Mouse (Mus musculus): ENCODE measurements at regions not wholly inside any gene's neighbourhood (a gene's known extent, or its start where the extent isn't known, plus 50 kb on each side); places are given as distances from the start of the nearest gene placed in this dataset.

DNA sequence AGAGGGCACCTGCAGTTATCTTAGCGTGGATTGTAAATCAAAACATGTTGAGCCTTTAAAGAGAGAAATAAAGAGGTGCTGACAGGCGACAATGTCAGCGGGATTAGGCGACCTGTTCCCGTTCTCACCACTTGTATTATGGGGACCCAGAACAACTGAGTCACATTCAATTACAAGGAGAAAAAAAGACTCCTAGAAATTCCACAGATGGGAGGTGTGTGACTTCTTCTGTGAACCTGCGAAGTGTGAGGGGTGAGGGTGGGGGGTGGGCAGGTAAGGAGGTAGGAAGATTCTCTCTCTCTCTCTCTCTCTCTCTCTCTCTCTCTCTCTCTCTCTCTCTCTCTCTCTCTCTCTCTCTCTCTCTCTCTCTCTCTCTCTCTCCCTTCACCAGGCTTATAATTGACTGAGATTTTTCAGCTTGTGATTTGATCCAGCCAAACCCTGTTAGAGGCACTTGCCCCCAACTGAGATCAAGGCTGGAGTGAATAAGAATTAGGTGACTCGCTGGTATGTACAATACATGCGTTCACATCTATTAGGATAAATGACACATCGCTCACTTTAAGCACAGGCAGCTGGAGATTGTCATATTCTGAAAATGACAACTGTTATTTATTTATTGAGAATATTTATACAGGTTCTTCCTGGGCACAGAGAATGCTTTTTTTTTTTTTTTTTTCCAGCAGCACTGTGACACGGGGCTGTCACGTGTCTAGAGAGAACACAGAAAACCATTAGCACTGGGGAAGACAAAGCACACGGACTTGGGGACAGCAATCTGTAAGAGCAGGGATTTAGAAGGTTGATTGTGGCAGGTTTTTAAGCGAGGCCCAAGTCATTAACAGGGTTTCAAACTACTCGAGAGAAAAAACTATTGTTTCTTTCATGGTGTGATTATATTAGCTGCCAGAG is 119.2 kb downstream of the Sem1 start:
- TF ChIP-seq CTCF (IDR thresholded peaks at IDR 0.05; ENCODE audit: insufficient read depth, low read length) (no peak), POLR2A (IDR thresholded peaks at IDR 0.05; ENCODE audit: borderline replicate concordance, extremely low read depth, low read depth, low read length) (no peak)

Data from lung, adult 2 months (tissue).